Mouse (Mus musculus): ENCODE results near the gene Gm27029.

GRCm38 (mm10) chr11:101451536-101451935, 26.9 kb upstream of the Gm27029 start:
- TF ChIP-seq POLR2A (IDR thresholded peaks at IDR 0.05; ENCODE audit: borderline replicate concordance, low read depth, low read length) (no peak), CTCF (IDR thresholded peaks at IDR 0.05; ENCODE audit: low read depth, low read length) (no peak)

Measured in bone marrow macrophage, adult 2 months (primary cell).